Mouse (Mus musculus): ENCODE measurements around the gene Skint1. TPM values are rescaled to one million over a fixed set of nuclear protein-coding genes. Genes with fewer than 3 reads are reported as not detected.
"Not testable (repeated sequence)": the region's sequence is repeated elsewhere in the genome, so short reads cannot be mapped to it uniquely, and the experiment has no call there.

Skint1 gene
- total RNA-seq (2015) (not detected in 2 replicates), total RNA-seq (2017) (not detected in 2 replicates)

DNA sequence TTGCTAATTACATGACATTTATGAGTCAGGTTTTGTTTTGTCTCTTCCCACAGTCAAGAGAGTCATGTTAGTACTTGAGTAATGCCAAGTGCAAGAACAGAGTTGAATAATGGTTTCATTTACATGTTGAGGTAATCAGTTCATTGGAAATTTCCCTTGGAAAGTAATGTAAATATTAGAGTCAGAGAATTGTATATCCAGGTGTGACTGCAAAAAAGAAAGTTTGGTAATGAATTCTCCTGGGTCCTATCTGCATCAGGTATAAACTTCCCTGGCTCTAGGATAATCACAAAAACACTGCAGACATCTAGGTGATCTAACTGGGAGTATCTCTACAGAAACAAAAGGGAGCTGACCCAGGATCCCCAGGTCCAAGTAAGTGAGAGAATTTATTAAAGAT, at the start of gene Skint1:
Gene Skint1 (plus strand): TSS at position 301 of the 400 bp plus-strand sequence.
- ATAC-seq (replicated peaks; ENCODE audit: poor library complexity) = no peak

DNA sequence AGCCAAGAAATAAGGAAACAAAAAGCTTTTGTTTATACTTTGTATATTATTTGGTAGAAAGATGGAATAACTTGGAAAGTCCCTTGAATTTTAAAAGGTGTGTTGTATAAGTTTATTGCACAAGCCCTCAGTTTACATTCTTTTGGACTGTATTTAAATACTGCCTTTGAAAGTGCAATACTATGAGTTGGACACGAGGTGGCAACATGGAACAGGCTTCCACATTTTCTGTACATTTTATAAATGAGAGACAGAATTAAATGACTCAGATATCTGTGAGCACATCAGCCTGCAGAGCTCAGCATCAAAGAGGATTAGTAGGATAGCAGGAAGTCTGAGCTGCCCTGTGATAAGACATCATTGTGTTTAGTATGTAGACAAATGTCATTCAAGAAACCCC, 44.8 kb upstream of the Skint1 start:
- ATAC-seq (replicated peaks; ENCODE audit: poor library complexity) = peak; percentile 69; the same call in 1 of the 2 replicates

DNA sequence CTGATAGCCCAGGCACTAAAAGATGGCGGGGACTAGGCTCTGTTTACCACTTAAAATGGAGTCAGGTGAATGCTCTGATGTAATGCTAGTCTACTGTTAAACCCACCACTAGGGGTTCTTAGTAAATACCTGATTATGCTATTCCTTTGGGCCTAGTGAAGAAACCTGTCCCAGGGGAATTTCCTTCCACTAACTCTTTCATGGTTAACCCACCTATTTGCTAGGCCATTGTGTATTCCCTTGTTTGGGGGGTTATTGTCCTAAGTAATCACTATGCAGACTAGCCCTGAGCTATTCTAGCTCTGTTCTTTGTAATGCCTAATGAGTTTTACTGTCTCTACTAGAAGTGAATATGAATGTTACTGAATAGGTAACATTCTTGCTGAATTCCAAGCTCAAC, 42.8 kb upstream of the Skint1 start:
- not testable (repeated sequence) for ATAC-seq (replicated peaks; ENCODE audit: poor library complexity)

DNA sequence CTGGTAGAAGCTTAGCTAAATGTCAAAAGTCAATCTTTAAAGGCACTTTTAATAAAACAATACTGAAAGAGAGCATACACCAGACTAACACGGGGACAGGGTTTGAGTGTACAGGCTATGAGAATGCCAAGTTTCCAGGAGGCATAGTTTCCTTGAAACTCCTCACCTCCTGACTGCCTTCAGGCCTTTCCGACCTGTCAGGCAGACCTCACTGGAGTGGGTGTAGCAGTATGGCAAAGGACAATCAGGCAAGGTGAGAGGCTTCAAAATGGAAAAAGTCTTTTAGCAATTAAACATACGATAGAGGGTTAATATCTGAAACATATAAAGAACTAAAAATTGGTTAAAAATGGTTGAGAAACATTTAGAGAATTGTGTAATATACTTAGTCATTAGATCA, 42.4 kb upstream of the Skint1 start:
- ATAC-seq (replicated peaks; ENCODE audit: poor library complexity) = no peak

DNA sequence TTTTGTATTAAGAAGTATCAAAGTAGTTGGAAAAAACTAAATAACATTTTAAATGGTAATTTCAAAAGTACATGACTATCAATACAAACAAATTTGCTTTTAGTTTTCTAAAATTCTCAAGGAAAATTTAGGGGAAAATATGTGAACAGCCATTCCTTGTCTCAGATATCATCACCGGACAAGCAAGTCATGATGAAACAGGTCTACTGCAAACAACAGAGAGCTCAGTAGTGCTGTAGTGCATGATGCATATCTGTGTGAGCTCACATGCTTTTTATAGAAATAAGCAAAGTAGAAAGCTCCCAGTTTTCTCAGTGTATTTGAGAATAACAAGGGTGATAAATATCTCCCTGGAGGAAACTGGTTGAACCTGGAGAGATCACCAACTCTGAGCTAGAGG, 33.4 kb upstream of the Skint1 start, which contains the start of gene Skint7:
Gene Skint7 (plus strand): TSS at position 301 of the 400 bp plus-strand sequence.
- ATAC-seq (replicated peaks; ENCODE audit: poor library complexity) = no peak

DNA sequence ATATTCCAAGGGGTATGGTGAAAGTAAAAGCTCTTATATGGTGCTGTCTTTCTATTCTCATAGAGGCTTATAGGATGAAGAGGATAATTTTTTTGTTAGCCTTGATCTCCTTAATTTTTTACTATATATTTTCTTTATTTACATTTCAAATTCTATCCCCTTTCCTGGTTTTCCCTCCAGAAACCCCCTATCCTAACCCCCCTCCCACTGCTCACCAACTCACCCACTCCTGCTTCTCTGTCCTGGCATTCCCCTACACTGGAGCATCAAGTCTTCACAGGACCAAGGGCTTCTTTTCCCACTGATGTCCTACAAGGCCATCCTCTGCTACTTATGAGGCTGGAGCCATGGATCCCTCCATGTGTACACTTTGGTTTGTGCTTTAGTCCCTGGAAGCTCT, 65.6 kb downstream of the Skint1 start, which contains the start of gene Skint4:
Gene Skint4 (plus strand): TSS at position 301 of the 400 bp plus-strand sequence.
- no peak for ATAC-seq (replicated peaks; ENCODE audit: poor library complexity)

Other genes with a start within 250 kb of the Skint1 start
- gene Slc5a9, start 103.4 kb upstream of the Skint1 start, total RNA-seq (2015) = not detected in 2 replicates
- not detected in 2 replicates for gene Slc5a9, start 103.4 kb upstream of the Skint1 start, total RNA-seq (2017)
- not detected in 2 replicates for gene Skint8, start 86.9 kb upstream of the Skint1 start, total RNA-seq (2015)
- not detected in 2 replicates for gene Skint8, start 86.9 kb upstream of the Skint1 start, total RNA-seq (2017)
- gene Skint7, start 33.3 kb upstream of the Skint1 start, total RNA-seq (2015) = not detected in 2 replicates
- gene Skint7, start 33.3 kb upstream of the Skint1 start, total RNA-seq (2017) = not detected in 2 replicates
- not detected in 2 replicates for gene Skint4, start 65.7 kb downstream of the Skint1 start, total RNA-seq (2015)
- gene Skint4, start 65.7 kb downstream of the Skint1 start, total RNA-seq (2017) = not detected in 2 replicates
- 0.15 and 0.22 TPM in 2 replicates for gene Skint3, start 226.0 kb downstream of the Skint1 start, total RNA-seq (2015)
- gene Skint3, start 226.0 kb downstream of the Skint1 start, total RNA-seq (2017) = 0.20 TPM in 1 of 2 replicates, not detected in the other